Mouse (Mus musculus) E14TG2a.4 (cell line): ENCODE measurements around the gene Prorsd1.

Experiments
- CTCF ChIP-seq: conservative IDR thresholded peaks from 2 replicates; pipeline ENCODE4 v1.5.1; 2014; ENCODE audit warnings: low read length
- NANOG ChIP-seq: IDR thresholded peaks from 2 replicates; pipeline ENCODE4 v1.6.1; 2014; ENCODE audit warnings: borderline replicate concordance, low read length, mixed read lengths
- POU5F1 ChIP-seq: IDR thresholded peaks from 2 replicates; pipeline ENCODE4 v1.6.1; 2014; ENCODE audit warnings: low read length, borderline replicate concordance

- TF ChIP-seq CTCF (no peak), NANOG (no peak), POU5F1 (no peak)
These were observed 31.9 kb upstream of the Prorsd1 start for GRCm38 (mm10) chr11:29546762-29547161.
